In genomic region chr9:107087531-107087930, GRCm38 (mm10) we compare ENCODE assay signal across 13 mouse cellular contexts.
DNase-seq lines count a peak whose midpoint lies in the region; ATAC-seq and TF ChIP-seq lines count a peak whose summit lies in the region.
"Had no signal": no experiment of that assay in that cellular context is flagged by ENCODE, and none has a peak within 500 bp of the region (broad histone marks: within the 10 kb centered on the region; RNA-seq: fewer than 3 reads in every experiment).

No protein-coding gene starts in this region.

- peak in 1 of 2 experiments; percentile 26 for DNase-seq in layer of hippocampus, adult 2 months (ENCODE audit: low spot score in 2 of 2)
- no peak for DNase-seq in layer of hippocampus, postnatal 36 days
- peak; percentile 77 for DNase-seq in cerebellum, adult 9-10 months
- DNase-seq in layer of hippocampus, adult 9-11 months = peak; percentile 52
- DNase-seq in right cerebral cortex, postnatal 25 days = peak; percentile 43
- DNase-seq in ovary, postnatal 14 days (ENCODE audit: low spot score) = no peak
- no peak for DNase-seq in hindbrain, embryonic 14.5 days (ENCODE audit: low spot score)
- DNase-seq: gastrocnemius, postnatal 25 days; lung, postnatal 36 days; midbrain, embryonic 14.5 days; retina, postnatal 1 day had no signal

- 78% methylated on average over 2 of the region's 2 CpGs for WGBS in hindbrain, embryonic 14.5 days
- 90% methylated on average over 2 of the region's 2 CpGs for WGBS in kidney, embryonic 15.5 days

- no peak overlapping the region for H3K4me2 ChIP-seq in hindbrain, embryonic 14.5 days (replicated peaks)
- no peak overlapping the region for H3K4me2 ChIP-seq in kidney, embryonic 15.5 days

- ATAC-seq in hindbrain, embryonic 14.5 days (ENCODE audit: low FRiP score) = no peak
- ATAC-seq in kidney, embryonic 15.5 days (replicated peaks; ENCODE audit: low FRiP score) = no peak

- H3K9ac ChIP-seq in hindbrain, embryonic 14.5 days = no peak overlapping the region
- H3K9ac ChIP-seq in kidney, embryonic 15.5 days = no peak overlapping the region

- H3K36me3 ChIP-seq in hindbrain, embryonic 14.5 days (replicated peaks; ENCODE audit: control insufficient read depth, insufficient read depth) = no peaks in the 10 kb centered on the region
- H3K36me3 ChIP-seq in kidney, embryonic 15.5 days = no peaks in the 10 kb centered on the region

- peak overlapping the region; percentile 18; the same call in 1 of the 2 replicates for H3K27ac ChIP-seq in layer of hippocampus, adult 2 months
- no peak overlapping the region for H3K27ac ChIP-seq in hindbrain, embryonic 14.5 days
- no peak overlapping the region for H3K27ac ChIP-seq in kidney, embryonic 15.5 days
- H3K27ac ChIP-seq: kidney, postnatal 0 days had no signal

- TF ChIP-seq CTCF in layer of hippocampus, adult 2 months (conservative IDR thresholded peaks at IDR 0.05) = no peak

- no peaks in the 10 kb centered on the region for H3K27me3 ChIP-seq in hindbrain, embryonic 14.5 days (ENCODE audit: control insufficient read depth, insufficient read depth, low read length)
- peaks cover 4% of the 10 kb centered on the region; the same call in 1 of the 2 replicates for H3K27me3 ChIP-seq in kidney, embryonic 15.5 days

- no peaks in the 10 kb centered on the region for H3K9me3 ChIP-seq in hindbrain, embryonic 14.5 days (ENCODE audit: control insufficient read depth, low read length)
- H3K9me3 ChIP-seq in kidney, embryonic 15.5 days (replicated peaks) = no peaks in the 10 kb centered on the region

- H3K4me3 ChIP-seq in layer of hippocampus, adult 2 months = no peak overlapping the region
- H3K4me3 ChIP-seq in hindbrain, embryonic 14.5 days (replicated peaks; ENCODE audit: low read length) = no peak overlapping the region
- no peak overlapping the region for H3K4me3 ChIP-seq in kidney, embryonic 15.5 days (replicated peaks)

- H3K4me1 ChIP-seq in hindbrain, embryonic 14.5 days (replicated peaks; ENCODE audit: control insufficient read depth, insufficient read depth, low read length) = no peaks in the 10 kb centered on the region
- no peaks in the 10 kb centered on the region for H3K4me1 ChIP-seq in kidney, embryonic 15.5 days

Comparison
In these comparisons a context has a peak if more than half of its experiments do, and no peak if none do; other contexts are left out.
1. DNase-seq: peak in cerebellum, adult 9-10 months (single experiment), layer of hippocampus, adult 9-11 months (single experiment) and right cerebral cortex, postnatal 25 days (single experiment); none in layer of hippocampus, postnatal 36 days (0 of 2), ovary, postnatal 14 days (single experiment) and hindbrain, embryonic 14.5 days (single experiment).